Mouse (Mus musculus) thymus, postnatal 4 days (tissue): ENCODE measurements around the gene Spats2l.

Experiments used
- DNase-seq: peaks from one replicate; pipeline ENCODE4 v3.0.0; 2021

The Spats2l gene

GRCm38 (mm10) chr1:57826245-57826644 lies 52.3 kb downstream of the Spats2l start:
- no peak for DNase-seq

- DNase-seq: no peak
Measured at GRCm38 (mm10) chr1:57833145-57833544, 59.2 kb downstream of the Spats2l start.

- DNase-seq: no peak
Measured at GRCm38 (mm10) chr1:57835128-57835527, 61.2 kb downstream of the Spats2l start.

GRCm38 (mm10) chr1:57836686-57837317 lies 62.8 kb downstream of the Spats2l start:
- no peak for DNase-seq

GRCm38 (mm10) chr1:57839863-57840262 lies 65.9 kb downstream of the Spats2l start:
- DNase-seq: peak; percentile 81

- DNase-seq: no peak
Measured at GRCm38 (mm10) chr1:57845054-57845722, 71.2 kb downstream of the Spats2l start.

- DNase-seq: no peak
Measured at GRCm38 (mm10) chr1:57846856-57847698, 73.1 kb downstream of the Spats2l start.

GRCm38 (mm10) chr1:57849087-57849486 lies 75.1 kb downstream of the Spats2l start:
- DNase-seq: no peak

- no peak for DNase-seq
Measured at GRCm38 (mm10) chr1:57849916-57850315, 76.0 kb downstream of the Spats2l start.

- DNase-seq: no peak
Measured at GRCm38 (mm10) chr1:57851871-57852270, 77.9 kb downstream of the Spats2l start.

GRCm38 (mm10) chr1:57852562-57853271 lies 78.8 kb downstream of the Spats2l start:
- DNase-seq: no peak

- no peak for DNase-seq
Measured at GRCm38 (mm10) chr1:57857799-57858198, 83.8 kb downstream of the Spats2l start.

GRCm38 (mm10) chr1:57862024-57862423 lies 88.1 kb downstream of the Spats2l start:
- no peak for DNase-seq

- no peak for DNase-seq
Measured at GRCm38 (mm10) chr1:57868651-57869050, 94.7 kb downstream of the Spats2l start.

- no peak for DNase-seq
Measured at GRCm38 (mm10) chr1:57872006-57872405, 98.0 kb downstream of the Spats2l start.

GRCm38 (mm10) chr1:57873996-57874395 lies 100.0 kb downstream of the Spats2l start:
- no peak for DNase-seq

- no peak for DNase-seq
Measured at GRCm38 (mm10) chr1:57875109-57875508, 101.1 kb downstream of the Spats2l start.

GRCm38 (mm10) chr1:57875512-57875911 lies 101.5 kb downstream of the Spats2l start:
- DNase-seq: no peak

GRCm38 (mm10) chr1:57878957-57879356 lies 105.0 kb downstream of the Spats2l start:
- no peak for DNase-seq

GRCm38 (mm10) chr1:57884867-57885266 lies 110.9 kb downstream of the Spats2l start:
- DNase-seq: no peak

- DNase-seq: no peak
Measured at GRCm38 (mm10) chr1:57889803-57890202, 115.8 kb downstream of the Spats2l start.

GRCm38 (mm10) chr1:57890259-57890902 lies 116.4 kb downstream of the Spats2l start:
- DNase-seq: no peak

- DNase-seq: no peak
Measured at GRCm38 (mm10) chr1:57890903-57891267, 116.9 kb downstream of the Spats2l start.
